Mouse (Mus musculus) left cerebral cortex, postnatal 10 days (tissue): Measurements from ENCODE around the gene Slc38a10. TPM values are rescaled to one million over a fixed set of nuclear protein-coding genes. Genes with fewer than 3 reads are reported as not detected.

Source experiments
- DNase-seq, 2 experiments: peaks; one replicate each; pipeline ENCODE4 v3.0.0; 2021 to 2022; ENCODE audit warnings: low spot score in 2 of 2, mixed read lengths in 1 of 2; ENCODE audit errors: extremely low spot score in 1 of 2
- intact Hi-C: fragments of 180-260 bp; cut with DNase I; formaldehyde crosslinking; loops from one replicate; pipeline ENCODE4 v1.15.1; 2025
- total RNA-seq, 2 experiments: library from RNA; stranded (reverse); gene quantifications; 2 replicates each; pipeline ENCODE4 v1.2.3; 2021

Slc38a10 gene
- 100 to 1,000 TPM; 107 to 118 TPM for total RNA-seq

DNA sequence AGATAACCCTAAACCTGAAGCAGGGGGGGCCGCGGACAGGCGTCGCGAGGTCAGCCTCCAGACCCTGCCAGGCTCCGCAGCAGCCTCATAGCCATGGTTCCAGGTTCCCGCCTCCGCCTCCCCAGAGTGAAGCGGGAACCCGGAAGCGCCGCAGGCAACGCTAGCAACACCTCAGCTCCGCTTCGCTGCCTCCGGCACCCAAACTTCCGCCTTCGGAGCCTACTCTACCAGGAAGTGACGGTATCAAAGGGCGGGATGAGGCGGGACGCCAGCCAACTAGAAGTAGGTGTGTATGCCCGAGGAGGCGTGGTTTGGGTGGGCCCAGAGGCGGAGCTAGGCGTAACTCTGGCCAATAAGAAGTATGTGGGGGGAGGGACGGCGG, at the start of gene Slc38a10:
TSS of gene Slc38a10 (minus strand) at position 234 of the 382 bp plus-strand sequence.
- intact Hi-C loops: no loop called here
- DNase-seq: peak; percentile 100

DNA sequence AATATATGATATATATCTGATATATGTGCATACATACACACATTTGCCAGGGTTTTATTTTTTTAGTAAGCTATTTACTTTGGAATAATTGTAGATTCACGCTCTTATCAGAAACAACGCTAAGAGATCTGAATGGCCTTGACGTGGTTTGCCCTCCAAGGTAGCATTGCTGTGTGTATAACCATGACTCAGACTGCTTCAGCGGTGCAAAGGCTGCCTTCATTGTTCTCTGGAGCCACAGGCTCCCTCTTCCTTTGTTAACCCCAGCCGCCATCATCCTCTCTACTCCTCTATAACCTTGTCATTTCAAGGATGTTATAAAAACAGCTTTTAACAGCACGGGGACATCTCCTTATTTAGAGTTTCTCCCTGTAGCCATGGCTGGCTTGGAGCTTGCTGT, 49.5 kb upstream of the Slc38a10 start:
- DNase-seq: no peak
- intact Hi-C loops: no loop called here

DNA sequence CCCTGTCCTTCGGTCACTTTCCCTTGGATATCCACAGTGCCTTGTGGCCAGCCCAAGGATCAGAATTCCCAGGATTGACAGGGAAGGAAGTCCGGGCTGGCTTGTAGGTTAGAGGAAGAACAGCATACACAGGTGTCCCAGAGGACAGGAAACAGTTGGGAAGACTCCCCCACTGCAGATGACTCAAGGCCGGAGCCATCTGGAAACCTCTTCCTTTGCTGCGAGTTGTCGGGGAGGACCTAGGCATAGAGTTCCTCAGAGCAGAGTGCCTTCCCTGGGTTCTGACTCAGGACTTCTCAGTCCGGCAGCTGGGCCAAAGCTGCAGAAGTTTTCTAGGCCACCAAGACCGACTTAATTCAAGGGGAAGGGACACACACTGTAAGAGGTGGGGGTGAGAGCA, 48.6 kb upstream of the Slc38a10 start:
- intact Hi-C loops: no loop called here
- no peak for DNase-seq

DNA sequence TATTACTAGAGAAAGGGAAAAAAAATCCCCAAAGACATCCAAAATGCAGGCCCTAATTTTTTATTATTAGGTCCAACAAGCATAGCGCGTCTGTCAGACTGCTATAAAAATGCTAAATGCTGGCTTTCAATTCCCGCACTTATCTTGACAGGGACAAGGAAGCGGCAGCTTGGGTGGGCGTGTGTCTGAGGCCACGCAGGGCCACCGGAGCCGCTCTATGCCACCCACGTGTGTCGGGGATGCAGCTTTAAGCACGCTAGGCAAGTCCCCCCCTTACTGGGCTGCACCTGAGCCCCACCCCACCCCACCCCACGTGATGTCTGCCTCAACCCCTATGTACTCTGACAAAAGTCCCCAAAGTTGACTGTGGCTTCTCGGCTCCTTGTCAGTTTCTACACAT, 47.7 kb upstream of the Slc38a10 start:
- intact Hi-C loops: no loop called here
- DNase-seq: no peak

DNA sequence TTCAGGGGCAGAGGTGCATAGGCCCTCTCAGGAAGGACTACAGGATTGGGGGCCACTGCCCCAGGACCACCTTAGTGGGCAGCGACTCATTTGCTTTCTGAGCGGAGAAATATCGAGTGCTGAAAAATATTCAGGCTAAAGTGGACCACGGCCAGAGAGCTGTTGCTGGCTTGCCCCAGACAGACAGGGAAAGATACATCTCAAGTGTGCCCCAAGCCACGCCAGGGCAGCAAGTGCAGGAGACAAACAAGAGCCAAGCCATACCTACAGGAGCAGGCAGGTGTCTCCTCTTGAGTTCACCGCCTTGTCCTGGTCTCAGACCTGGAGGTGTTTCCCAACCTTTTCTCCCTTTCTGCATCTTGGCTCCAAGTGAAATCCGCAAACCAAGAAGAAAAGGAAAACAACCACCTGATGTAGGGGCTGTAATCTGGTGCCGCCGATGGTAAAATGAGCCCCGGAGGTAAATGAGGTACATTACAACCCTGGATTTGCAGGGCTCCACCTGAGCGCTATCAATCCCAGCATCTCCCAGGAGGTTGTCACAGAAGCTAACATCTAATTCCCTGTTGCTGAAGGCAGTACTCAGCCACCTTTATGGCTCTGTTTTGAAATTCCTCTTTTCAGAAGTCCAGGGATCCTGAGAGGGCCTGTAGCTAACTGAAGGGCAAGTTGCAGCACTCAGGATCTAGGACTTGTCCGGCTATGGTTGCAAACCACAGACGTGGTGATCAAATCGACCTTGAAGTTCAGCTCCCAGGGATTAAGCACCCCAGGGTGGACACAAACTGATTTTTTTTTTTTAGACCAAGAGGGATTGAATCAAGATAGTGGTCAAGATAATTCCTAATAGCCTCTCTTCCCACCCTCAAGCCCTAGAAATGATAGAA, 39.6 kb upstream of the Slc38a10 start:
- DNase-seq: peak in 1 of 2 experiments; percentile 22
- intact Hi-C loops: no loop called here

DNA sequence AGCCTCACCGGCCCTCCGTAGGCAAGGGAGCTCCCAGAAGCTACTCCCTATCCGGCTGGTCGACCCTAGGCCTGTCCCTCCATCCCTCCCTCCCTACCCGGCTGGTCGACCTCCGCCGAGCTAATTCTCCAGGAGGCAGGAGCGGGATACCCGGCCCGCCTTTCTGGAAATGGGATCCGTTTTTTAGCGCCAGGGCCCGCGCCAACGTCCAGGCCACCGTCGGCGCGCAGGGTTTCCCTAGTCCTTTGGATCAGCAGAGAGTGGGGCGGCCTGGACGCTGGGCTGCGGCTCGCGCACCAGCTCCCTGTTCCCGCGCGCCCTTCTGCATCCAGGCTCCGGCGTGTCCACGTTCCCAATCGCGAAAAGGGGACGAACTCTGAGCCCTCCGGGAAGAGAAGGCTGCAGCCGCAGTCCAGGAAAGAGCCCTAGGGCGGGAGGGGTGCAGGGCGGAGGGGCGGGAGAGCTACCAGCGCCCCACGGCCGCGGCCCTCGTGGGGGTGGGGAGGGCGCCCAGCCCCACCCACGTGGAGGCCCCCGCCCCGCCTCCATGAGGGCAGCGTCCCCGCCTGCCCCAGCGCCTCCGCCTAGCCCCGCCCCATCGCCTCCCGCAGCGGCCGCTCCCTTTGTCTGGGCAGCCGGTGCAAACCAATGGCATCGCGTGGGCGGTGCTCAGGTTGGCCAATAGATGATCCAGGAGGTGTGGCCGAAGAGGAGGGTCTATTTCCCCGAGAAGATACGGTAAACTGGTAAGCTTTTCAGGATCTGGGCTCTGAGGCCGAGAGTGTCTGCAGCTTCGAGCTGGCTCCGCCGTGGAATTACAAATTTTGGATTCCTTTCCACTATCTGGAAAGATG, 38.5 kb upstream of the Slc38a10 start:
- DNase-seq: peak; percentile 99 to 100
- intact Hi-C loops: loop anchor here (1.0 to 5.0 kb wide), 3 partner anchors 44 to 158 kb away; partner anchors contain the start of gene Actg1

DNA sequence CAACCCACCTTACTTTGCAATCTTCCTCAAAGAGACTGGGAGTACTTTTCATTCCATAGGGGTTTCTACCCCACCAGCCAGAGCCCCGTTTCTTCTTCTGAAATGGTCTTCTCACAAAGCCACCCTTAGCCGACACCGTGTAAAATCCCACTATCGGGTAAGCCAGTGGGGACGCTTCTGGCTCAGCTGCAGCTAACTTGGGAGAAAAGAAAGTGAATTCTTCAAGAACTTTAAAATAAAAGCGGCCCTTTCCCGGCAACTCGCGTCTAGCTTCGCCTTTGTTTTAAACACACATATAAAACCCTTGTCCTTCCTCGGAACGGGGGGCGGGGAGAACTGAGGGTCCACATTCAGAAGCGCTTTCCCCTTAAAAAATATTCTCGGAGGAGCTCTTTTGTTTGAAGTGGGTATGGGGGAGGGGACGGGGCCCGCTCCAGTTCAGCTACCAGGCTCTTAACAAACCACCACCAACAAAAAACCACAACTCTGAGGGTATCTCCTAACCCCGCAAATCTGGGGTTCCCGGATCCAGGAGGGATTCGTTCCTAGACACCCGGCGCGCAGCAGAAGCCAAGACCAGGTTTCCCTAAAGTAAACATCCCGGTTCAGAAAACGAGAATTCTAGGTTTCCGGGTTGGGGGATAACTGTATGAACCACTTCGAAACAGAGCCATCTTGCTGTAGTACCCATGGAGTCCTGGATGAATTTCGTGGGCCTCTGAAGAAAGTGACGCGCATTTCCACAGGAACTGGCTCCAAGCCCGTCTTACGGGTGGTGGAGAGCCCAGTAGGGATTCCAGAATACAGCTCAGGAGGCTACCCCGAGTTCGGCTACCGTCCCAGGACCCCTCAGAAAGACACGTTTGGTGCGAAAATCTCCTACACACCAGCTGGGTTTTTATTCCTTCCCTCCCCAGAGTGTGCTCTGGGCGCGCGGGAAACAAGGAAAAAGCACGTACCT, 37.6 kb upstream of the Slc38a10 start:
- intact Hi-C loops: loop anchor here (1.0 to 5.0 kb wide), 3 partner anchors 45 to 159 kb away; partner anchors contain the start of gene Actg1
- DNase-seq: peak in 1 of 2 experiments; percentile 73

DNA sequence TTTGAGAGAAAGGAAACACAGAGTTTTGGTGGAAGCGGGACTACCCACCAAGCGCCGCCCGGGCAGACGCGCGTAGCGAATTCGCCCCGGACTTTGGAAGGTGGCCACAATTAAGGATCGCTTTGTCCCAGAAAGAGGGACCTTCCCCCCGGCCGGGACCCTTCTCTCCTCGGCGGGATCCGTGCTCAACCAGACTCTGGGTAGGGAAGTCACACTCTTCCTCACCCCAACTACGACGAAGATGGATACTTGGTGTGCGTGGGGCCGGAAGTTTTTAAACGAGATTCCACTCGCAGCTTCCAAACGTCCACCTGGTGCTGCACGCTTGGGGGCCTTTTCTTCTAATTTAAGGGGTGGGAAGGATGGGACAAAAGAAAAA, 36.9 kb upstream of the Slc38a10 start:
- peak in 1 of 2 experiments; percentile 62 for DNase-seq
- intact Hi-C loops: loop anchor here (5.0 kb wide), 2 partner anchors 119 to 159 kb away; partner anchors contain the start of gene Actg1

DNA sequence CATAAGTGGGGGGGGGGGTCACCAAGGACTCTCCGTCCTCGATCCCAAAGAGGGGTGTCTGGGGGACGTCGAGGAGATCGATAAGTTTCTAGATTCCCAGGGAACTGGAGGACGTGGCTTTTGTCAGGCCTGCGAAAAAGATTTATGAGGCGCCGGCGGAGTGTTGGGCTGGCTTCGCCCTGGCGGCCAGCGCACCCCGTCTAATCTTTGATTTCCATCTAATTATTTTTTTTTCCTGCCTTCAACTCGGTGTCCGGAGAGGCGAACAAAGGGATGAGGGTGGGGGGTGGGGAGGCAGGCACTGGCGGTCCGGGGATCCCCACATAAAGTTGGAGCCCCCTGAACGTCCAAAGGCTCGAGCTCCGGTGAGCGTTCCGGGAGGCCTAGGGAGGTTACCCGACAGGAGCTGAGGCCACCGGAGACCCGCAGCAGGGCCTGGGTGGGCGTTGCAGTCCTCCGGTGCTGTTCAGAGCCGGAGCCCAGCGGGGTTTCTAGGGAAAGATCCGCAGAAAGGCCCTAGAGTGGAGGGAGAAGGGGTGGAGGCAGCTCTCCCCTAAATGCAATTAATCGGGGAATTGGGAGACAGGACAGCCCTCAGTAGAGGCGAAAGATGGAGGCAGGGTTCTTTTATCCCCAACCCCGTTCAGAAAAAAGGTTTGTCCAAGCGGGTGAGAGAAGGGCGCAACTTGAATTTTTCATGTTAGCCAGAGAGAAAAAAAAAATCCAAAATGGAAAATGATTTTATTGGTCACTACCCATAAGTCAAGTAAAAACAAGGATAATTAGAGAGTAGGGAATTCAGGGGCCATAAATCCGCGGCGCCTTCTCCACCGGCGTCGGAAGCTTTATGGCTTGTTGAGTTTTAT, 36.3 kb upstream of the Slc38a10 start:
- DNase-seq: peak in 1 of 2 experiments; percentile 56
- intact Hi-C loops: loop anchor here (5.0 kb wide), 2 partner anchors 120 to 160 kb away; partner anchors contain the start of gene Actg1

DNA sequence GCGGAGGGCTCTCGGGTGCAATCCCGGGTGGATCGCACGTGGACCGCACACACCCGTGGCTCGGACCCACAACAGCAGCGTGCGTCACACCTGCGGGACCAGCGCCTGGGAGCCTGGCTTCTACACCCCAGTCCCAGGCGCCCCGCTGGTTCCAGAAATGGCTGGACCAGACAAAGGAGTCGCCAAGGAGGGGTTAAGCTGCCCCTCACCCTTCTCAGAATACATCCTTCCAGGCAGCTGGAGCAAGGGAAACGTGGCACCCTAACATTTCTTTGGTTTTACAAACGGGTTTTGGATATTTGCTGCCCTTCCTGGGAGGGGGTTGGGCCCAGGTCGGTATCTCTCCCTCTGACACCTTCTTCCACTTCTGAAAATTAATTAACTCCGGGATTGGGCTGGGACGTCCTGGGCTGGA, 35.7 kb upstream of the Slc38a10 start:
- DNase-seq: peak in 1 of 2 experiments; percentile 65
- intact Hi-C loops: loop anchor here (5.0 kb wide), 2 partner anchors 120 to 160 kb away; partner anchors contain the start of gene Actg1

DNA sequence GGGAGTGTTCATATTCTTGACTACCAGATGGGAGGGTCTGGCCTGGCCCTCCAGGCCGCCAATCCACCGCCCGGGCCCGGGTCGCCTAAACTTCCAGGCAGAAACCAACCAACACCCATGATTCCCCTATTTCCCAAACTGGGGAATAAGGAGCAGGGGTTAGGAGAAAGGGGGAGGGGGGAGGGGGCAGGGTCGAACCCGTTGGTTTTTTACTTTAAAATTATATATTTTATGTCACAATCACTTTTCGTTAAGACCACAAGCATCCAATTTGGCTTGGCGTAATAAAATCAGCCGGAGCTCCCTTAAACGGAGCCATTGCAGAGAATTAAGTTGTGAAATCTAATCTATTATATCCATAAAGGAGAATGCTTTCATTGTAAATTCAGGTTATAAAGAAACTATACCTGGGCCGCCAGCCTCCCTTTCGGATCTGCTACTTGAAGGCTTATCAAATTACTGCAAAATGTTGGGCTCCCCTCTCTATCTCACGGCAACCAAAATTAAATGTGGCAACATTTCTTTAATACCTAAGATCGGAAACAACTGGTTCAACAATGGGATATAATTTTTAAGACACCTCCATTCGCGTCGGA, 35.1 kb upstream of the Slc38a10 start:
- intact Hi-C loops: loop anchor here (5.0 kb wide), 2 partner anchors 121 to 161 kb away; partner anchors contain the start of gene Actg1
- no peak for DNase-seq

DNA sequence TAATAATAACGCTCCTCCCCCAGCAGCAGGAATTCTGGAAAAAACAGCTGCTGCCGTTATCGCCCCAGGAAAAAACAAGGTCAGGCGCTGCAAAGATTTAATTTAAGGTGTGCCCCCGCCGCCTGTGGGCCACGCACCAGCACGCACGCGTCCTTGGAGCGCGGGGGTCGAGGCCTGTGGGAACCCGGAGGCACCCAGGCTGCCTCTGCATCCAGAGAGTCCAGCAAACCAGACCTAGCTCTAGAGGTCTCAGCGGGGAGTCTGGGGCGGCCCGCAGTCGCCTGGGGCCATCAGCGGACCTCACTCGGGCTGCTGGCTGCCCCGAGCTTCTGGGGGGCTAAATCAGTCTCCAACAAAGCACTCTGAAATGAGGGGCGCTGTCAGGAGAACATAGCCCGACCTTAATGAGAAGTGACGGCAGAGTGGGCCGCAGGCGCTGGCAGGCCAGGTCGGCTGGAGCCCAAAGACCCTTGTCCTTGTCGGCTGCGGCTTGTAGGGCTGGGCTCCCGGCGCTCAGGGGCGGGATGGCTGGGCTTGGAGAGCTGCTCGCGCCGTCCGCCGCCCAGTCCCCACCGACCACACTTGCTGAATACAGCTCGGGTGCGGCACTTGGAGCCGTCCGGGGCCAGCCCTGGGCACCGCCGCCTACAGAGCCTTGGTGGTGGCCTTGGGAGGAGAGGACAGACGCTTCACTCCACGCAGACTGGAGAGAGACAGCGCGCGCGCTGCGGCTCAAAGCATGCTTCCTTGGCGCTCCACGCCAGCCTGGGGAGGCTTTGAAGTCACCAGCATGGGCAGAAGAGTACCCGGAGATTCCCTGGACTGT, 34.4 kb upstream of the Slc38a10 start:
- intact Hi-C loops: loop anchor here (5.0 kb wide), 2 partner anchors 122 to 162 kb away; partner anchors contain the start of gene Actg1
- peak in 1 of 2 experiments; percentile 65 for DNase-seq

DNA sequence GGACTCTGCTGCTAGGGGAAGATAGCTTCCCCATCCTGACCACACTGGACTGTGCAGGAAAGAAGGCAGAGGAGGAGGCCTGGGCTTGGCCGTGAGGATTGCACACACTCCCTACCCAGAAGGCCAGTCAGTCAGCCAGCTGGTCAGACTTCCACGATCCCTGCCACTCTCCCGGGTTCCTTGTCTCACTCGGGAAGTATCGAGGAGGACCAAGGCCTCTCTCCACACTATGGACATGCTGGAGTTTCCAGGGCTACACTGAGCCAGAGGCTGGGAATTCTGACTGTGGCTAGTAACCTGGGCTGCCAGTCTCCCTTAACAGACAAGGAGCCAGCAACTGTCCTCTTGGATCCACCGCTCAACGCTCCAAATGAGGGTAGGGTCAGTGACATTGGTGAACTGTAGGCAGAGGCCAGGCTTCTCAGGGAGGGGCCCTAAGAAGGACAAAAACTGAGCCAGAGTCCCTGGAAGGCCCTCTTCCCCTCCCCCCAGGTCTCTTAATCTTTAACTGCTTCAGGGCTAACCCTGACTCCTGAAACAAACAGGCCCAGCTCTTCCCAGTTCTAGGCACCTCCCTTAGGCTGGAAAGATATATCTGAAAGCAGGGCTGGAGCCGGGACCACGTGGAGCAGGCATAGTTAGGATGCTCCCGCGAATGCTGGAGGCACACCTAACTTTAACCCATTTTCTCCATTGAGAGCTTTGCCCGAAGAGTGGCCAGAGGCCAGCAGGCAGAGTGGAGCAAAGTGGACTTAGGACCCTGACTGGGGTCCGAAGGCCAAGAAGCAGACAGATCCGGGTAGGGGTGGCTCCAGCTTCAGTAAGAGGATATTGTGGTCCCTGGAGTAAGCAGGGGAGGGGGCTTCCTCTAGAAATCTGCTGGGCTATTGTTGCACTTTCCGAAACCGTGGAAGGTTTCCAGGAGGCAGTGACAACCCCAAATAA, 33.5 kb upstream of the Slc38a10 start:
- intact Hi-C loops: loop anchor here (5.0 kb wide), 2 partner anchors 123 to 163 kb away; partner anchors contain the start of gene Actg1
- DNase-seq: no peak

DNA sequence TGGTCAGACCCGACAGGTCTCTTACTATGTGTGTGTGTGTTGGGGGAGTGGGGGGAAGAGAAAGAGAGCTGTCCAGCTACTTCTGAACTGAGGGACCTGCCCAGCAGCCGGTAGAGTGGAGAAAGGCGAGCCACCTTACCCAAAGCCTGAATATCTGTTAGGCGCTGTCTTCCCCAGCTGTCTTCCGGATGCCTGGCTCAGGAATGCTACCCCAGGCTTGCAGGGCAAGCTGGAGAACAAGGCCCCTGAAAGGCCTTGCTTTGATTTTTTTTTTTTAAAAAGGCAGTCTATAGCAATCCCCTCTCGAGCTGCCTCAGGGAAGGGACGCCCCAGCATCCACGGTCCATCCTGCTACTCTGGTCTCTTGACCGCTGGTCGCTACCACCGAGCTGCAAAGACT, 32.6 kb upstream of the Slc38a10 start:
- DNase-seq: no peak
- intact Hi-C loops: no loop called here

DNA sequence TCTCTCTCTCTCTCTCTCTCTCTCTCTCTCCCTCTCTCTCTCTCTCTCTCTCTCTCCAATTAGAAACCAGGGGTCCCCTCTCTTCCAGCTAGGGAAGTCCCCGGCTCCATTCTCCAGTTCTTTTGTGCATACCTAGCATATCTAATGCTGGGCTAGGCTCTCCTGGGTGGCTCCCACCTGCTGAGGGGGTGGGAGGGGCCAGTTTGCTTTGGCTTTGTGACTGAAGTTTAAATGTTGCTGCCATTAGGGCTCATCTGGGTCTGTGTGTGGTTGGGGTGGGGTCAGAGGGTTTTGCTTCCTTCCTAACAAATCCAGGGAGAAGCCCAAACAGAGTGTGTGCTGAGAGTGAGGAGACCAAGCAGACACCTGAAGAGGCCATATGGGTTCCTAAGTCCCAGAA, 32.0 kb upstream of the Slc38a10 start:
- intact Hi-C loops: no loop called here
- DNase-seq: no peak
